Comparison of ENCODE assay signal across 8 mouse cellular contexts in the genomic region with DNA sequence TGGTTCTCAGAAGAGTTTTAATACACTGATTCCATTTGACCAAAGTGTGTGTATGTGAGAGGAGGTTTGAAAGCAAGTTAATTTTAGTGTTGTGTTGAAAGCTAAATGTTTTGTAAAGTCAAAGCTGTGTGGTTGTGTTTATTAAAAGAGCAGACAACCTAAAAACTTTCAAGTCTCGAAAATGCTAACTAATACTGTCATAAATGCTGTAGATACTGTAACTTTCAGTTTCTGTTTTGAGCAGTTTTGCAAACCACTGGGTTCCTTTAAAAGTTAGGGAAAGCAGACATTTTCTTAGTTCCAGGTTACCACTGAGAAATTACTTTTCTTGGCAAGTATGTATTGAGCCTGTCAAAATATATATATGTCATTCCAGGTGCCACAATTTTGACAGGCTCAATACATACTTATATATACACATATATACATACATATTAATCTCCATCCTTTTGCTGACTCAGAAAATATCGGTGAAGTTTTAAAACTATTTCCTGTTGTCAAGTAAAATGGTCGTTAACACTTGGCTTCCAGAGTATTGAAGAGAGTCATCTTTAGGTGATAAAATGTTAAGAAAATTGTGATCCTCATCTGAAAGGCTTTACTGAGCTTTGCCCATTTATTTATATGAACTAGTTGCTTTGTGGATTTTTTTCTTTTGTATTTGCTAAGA. TPM values are rescaled to one million over a fixed set of nuclear protein-coding genes. Genes with fewer than 3 reads are reported as not detected.
DNase-seq lines count a peak whose midpoint lies in the region; ATAC-seq and TF ChIP-seq lines count a peak whose summit lies in the region.

No protein-coding gene starts in this region.

- peak overlapping the region; percentile 77 for H3K4me2 ChIP-seq in forebrain, embryonic 12.5 days
- H3K4me2 ChIP-seq in liver, embryonic 14.5 days (ENCODE audit: low read depth), result peak overlapping the region; percentile 80

- H3K27ac ChIP-seq in gastrocnemius, adult 2 months, result peak overlapping the region; percentile 95
- no peak overlapping the region for H3K27ac ChIP-seq in forebrain, embryonic 12.5 days
- H3K27ac ChIP-seq in liver, embryonic 14.5 days, result peak overlapping the region; percentile 84

- peak overlapping the region; percentile 99 for H3K4me3 ChIP-seq in gastrocnemius, adult 2 months
- H3K4me3 ChIP-seq in forebrain, embryonic 12.5 days (replicated peaks), result peak overlapping the region; percentile 98
- peak overlapping the region; percentile 75 to 96 for H3K4me3 ChIP-seq in liver, embryonic 14.5 days (ENCODE audit: insufficient read depth in 1 of 2, low read depth in 2 of 2, low read length in 2 of 2)

- peaks cover 22% of the 10 kb centered on the region for H3K4me1 ChIP-seq in forebrain, embryonic 12.5 days
- H3K4me1 ChIP-seq in liver, embryonic 14.5 days (replicated peaks; ENCODE audit: control insufficient read depth in 2 of 2, insufficient read depth in 2 of 2, low read length in 1 of 2), result peaks cover 16 to 19% of the 10 kb centered on the region in 2 experiments

- peaks cover 9% of the 10 kb centered on the region for H3K36me3 ChIP-seq in forebrain, embryonic 12.5 days (replicated peaks)
- H3K36me3 ChIP-seq in liver, embryonic 14.5 days (replicated peaks; ENCODE audit: control insufficient read depth, insufficient read depth, low read depth), result peaks cover 10% of the 10 kb centered on the region

- no peak for DNase-seq in gastrocnemius, adult 2 months
- DNase-seq in gastrocnemius, postnatal 36 days, result no peak
- DNase-seq in A20 (ENCODE audit: low read depth, low spot score), result peak; percentile 48
- no peak for DNase-seq in liver, embryonic 14.5 days (ENCODE audit: low read depth in 3 of 3, low spot score in 3 of 3)
- DNase-seq in cerebellum, postnatal 10 days, result no peak
- DNase-seq in kidney, adult 18-20 months, result no peak

- ATAC-seq in forebrain, embryonic 12.5 days (ENCODE audit: low FRiP score), result no peak
- ATAC-seq in liver, embryonic 14.5 days (ENCODE audit: insufficient read depth), result no peak
- no peak for ATAC-seq in granulocyte monocyte progenitor cell, adult 5-6 weeks (replicated peaks; ENCODE audit: poor library complexity, severe bottlenecking)

- 84% methylated on average over 3 of the region's 3 CpGs for WGBS in forebrain, embryonic 12.5 days
- WGBS in liver, embryonic 14.5 days (ENCODE audit: insufficient replicate concordance), result 26% methylated on average over 3 of the region's 3 CpGs

- H3K9ac ChIP-seq in forebrain, embryonic 12.5 days, result peak overlapping the region; percentile 87
- peak overlapping the region; percentile 90 for H3K9ac ChIP-seq in liver, embryonic 14.5 days (replicated peaks)

- intact Hi-C loops in gastrocnemius, adult 2 months (cut with DNase I), result loop anchor here (10.0 kb wide), 1 partner anchor 93 kb away; no protein-coding TSS in a partner anchor
- intact Hi-C loops in gastrocnemius, postnatal 36 days (cut with DNase I), result loop anchor here (5.0 kb wide), 1 partner anchor 36 kb away; no protein-coding TSS in a partner anchor

- no peak for TF ChIP-seq CTCF in gastrocnemius, adult 2 months (IDR thresholded peaks at IDR 0.05)
- TF ChIP-seq CTCF in liver, embryonic 14.5 days (IDR thresholded peaks at IDR 0.05; ENCODE audit: low read depth), result no peak

- H3K9me3 ChIP-seq in forebrain, embryonic 12.5 days, result no peaks in the 10 kb centered on the region
- no peaks in the 10 kb centered on the region for H3K9me3 ChIP-seq in liver, embryonic 14.5 days (ENCODE audit: control insufficient read depth, low read length)

- TF ChIP-seq EP300 in liver, embryonic 14.5 days (IDR thresholded peaks at IDR 0.05; ENCODE audit: low read depth), result no peak

- no peaks in the 10 kb centered on the region for H3K27me3 ChIP-seq in forebrain, embryonic 12.5 days
- no peaks in the 10 kb centered on the region for H3K27me3 ChIP-seq in liver, embryonic 14.5 days (ENCODE audit: control insufficient read depth, insufficient read depth, low read length)

RNA-seq across cellular contexts. Expression of a gene that starts 1.2 kb away (rescaled TPM):
- total RNA-seq in gastrocnemius, adult 2 months (2021), result 10 to 100 TPM; 51.8 to 55.7 TPM
- 10 to 100 TPM; 43.6 to 48.1 TPM for total RNA-seq in gastrocnemius, postnatal 36 days (2021)
- 229 and 241 TPM in 2 replicates for polyA plus RNA-seq in forebrain, embryonic 12.5 days (2016; fragmentation: Nextera tagmentation; extraction: Ambion mirVana)
- polyA plus RNA-seq in liver, embryonic 14.5 days (2012; rRNA removed), result 70.6 and 93.8 TPM in 2 replicates
- polyA plus RNA-seq in liver, embryonic 14.5 days (2014; fragmentation: Nextera tagmentation; extraction: Ambion mirVana), result 192 and 201 TPM in 2 replicates
- 258 and 273 TPM in 2 replicates for total RNA-seq in granulocyte monocyte progenitor cell, adult 5-6 weeks (2014; fragmentation: Nextera tagmentation)
- total RNA-seq in granulocyte monocyte progenitor cell, adult 5-6 weeks (2017), result 264 and 296 TPM in 2 replicates

RNA-seq across cellular contexts. Expression of a gene that starts 25.9 kb away (rescaled TPM):
- total RNA-seq in gastrocnemius, adult 2 months (2021), result 10 to 100 TPM; 28.4 to 56.4 TPM
- total RNA-seq in gastrocnemius, postnatal 36 days (2021), result 10 to 100 TPM; 36.7 to 37.8 TPM
- 23.3 and 30.8 TPM in 2 replicates for polyA plus RNA-seq in forebrain, embryonic 12.5 days (2016; fragmentation: Nextera tagmentation; extraction: Ambion mirVana)
- polyA plus RNA-seq in liver, embryonic 14.5 days (2012; rRNA removed), result 3.5 and 3.9 TPM in 2 replicates
- 3.0 and 3.5 TPM in 2 replicates for polyA plus RNA-seq in liver, embryonic 14.5 days (2014; fragmentation: Nextera tagmentation; extraction: Ambion mirVana)
- total RNA-seq in granulocyte monocyte progenitor cell, adult 5-6 weeks (2014; fragmentation: Nextera tagmentation), result 55.1 and 58.8 TPM in 2 replicates
- total RNA-seq in granulocyte monocyte progenitor cell, adult 5-6 weeks (2017), result 45.6 and 50.2 TPM in 2 replicates

RNA-seq across cellular contexts. Expression of a gene that starts 31.5 kb away (rescaled TPM):
- 100 to 1,000 TPM; 321 to 322 TPM for total RNA-seq in gastrocnemius, adult 2 months (2021)
- 100 to 1,000 TPM; 479 to 547 TPM for total RNA-seq in gastrocnemius, postnatal 36 days (2021)
- polyA plus RNA-seq in forebrain, embryonic 12.5 days (2016; fragmentation: Nextera tagmentation; extraction: Ambion mirVana), result 2.6 and 2.8 TPM in 2 replicates
- polyA plus RNA-seq in liver, embryonic 14.5 days (2012; rRNA removed), result 0.02 TPM in 2 replicates
- not detected in 2 replicates for polyA plus RNA-seq in liver, embryonic 14.5 days (2014; fragmentation: Nextera tagmentation; extraction: Ambion mirVana)
- total RNA-seq in granulocyte monocyte progenitor cell, adult 5-6 weeks (2014; fragmentation: Nextera tagmentation), result not detected in 2 replicates
- total RNA-seq in granulocyte monocyte progenitor cell, adult 5-6 weeks (2017), result not detected in 2 replicates

RNA-seq across cellular contexts. Expression of a gene that starts 47.2 kb away (rescaled TPM):
- total RNA-seq in gastrocnemius, adult 2 months (2021), result 1 to 10 TPM; 6.4 to 8.6 TPM
- total RNA-seq in gastrocnemius, postnatal 36 days (2021), result 1 to 10 TPM; 5.7 to 6.1 TPM
- 24.0 and 28.1 TPM in 2 replicates for polyA plus RNA-seq in forebrain, embryonic 12.5 days (2016; fragmentation: Nextera tagmentation; extraction: Ambion mirVana)
- 2.2 TPM in 2 replicates for polyA plus RNA-seq in liver, embryonic 14.5 days (2012; rRNA removed)
- polyA plus RNA-seq in liver, embryonic 14.5 days (2014; fragmentation: Nextera tagmentation; extraction: Ambion mirVana), result 1.7 and 2.0 TPM in 2 replicates
- total RNA-seq in granulocyte monocyte progenitor cell, adult 5-6 weeks (2014; fragmentation: Nextera tagmentation), result 6.7 and 6.8 TPM in 2 replicates
- total RNA-seq in granulocyte monocyte progenitor cell, adult 5-6 weeks (2017), result 1.1 and 1.5 TPM in 2 replicates

RNA-seq across cellular contexts. Expression of a gene that starts 57.0 kb away (rescaled TPM):
- 1 to 10 TPM; 2.8 to 3.8 TPM for total RNA-seq in gastrocnemius, adult 2 months (2021)
- total RNA-seq in gastrocnemius, postnatal 36 days (2021), result 1 to 10 TPM; 2.5 to 3.1 TPM
- 4.3 and 5.6 TPM in 2 replicates for polyA plus RNA-seq in forebrain, embryonic 12.5 days (2016; fragmentation: Nextera tagmentation; extraction: Ambion mirVana)
- 1.4 and 1.5 TPM in 2 replicates for polyA plus RNA-seq in liver, embryonic 14.5 days (2012; rRNA removed)
- 1.4 and 1.6 TPM in 2 replicates for polyA plus RNA-seq in liver, embryonic 14.5 days (2014; fragmentation: Nextera tagmentation; extraction: Ambion mirVana)
- total RNA-seq in granulocyte monocyte progenitor cell, adult 5-6 weeks (2014; fragmentation: Nextera tagmentation), result 5.0 and 5.8 TPM in 2 replicates
- total RNA-seq in granulocyte monocyte progenitor cell, adult 5-6 weeks (2017), result 3.5 and 3.9 TPM in 2 replicates

Comparison
In these comparisons a context has a peak if more than half of its experiments do, and no peak if none do; other contexts are left out.
1. RNA of a gene that starts 1.2 kb away (total RNA-seq): 258 to 296 TPM in granulocyte monocyte progenitor cell, adult 5-6 weeks; 51.8 to 55.7 TPM in gastrocnemius, adult 2 months and 43.6 to 48.1 TPM in gastrocnemius, postnatal 36 days; every median in the first group is over 4 times any median in the second.
2. RNA of a gene that starts 31.5 kb away (total RNA-seq): 479 to 547 TPM in gastrocnemius, postnatal 36 days and 321 to 322 TPM in gastrocnemius, adult 2 months; not detected in granulocyte monocyte progenitor cell, adult 5-6 weeks; every median in the first group is over 100 times any median in the second.
3. Peak in every context shown above with its lines, with median percentiles within 50 percentile points of each other: H3K4me3 ChIP-seq.